Comparison of ENCODE assay signal across 9 mouse cellular contexts in genomic region chr6:127920652-127921051, GRCm38 (mm10). TPM values are rescaled to one million over a fixed set of nuclear protein-coding genes. Genes with fewer than 3 reads are reported as not detected.
DNase-seq lines count a peak whose midpoint lies in the region; ATAC-seq lines count a peak whose summit lies in the region.
"Had no signal": no experiment of that assay in that cellular context is flagged by ENCODE, and none has a peak within 500 bp of the region (broad histone marks: within the 10 kb centered on the region; RNA-seq: fewer than 3 reads in every experiment).

No protein-coding gene starts in this region.

- peaks cover 4% of the 10 kb centered on the region; the same call in 1 of the 2 replicates for H3K9me3 ChIP-seq in forebrain, embryonic 16.5 days (ENCODE audit: control insufficient read depth, low read length)
- H3K9me3 ChIP-seq in hindbrain, embryonic 13.5 days: no peaks in the 10 kb centered on the region

- ATAC-seq in forebrain, embryonic 16.5 days: peak; percentile 47; the same call in 1 of the 2 replicates
- peak; percentile 63 for ATAC-seq in hindbrain, embryonic 13.5 days (ENCODE audit: low FRiP score)
- no peak for ATAC-seq in monocyte, adult 5-6 weeks (replicated peaks; ENCODE audit: insufficient number of reproducible peaks, low FRiP score, low TSS enrichment, poor library complexity, severe bottlenecking)

- H3K4me1 ChIP-seq in forebrain, embryonic 16.5 days (replicated peaks; ENCODE audit: control insufficient read depth, insufficient read depth, low read length): peaks cover 5% of the 10 kb centered on the region
- peaks cover 21% of the 10 kb centered on the region for H3K4me1 ChIP-seq in hindbrain, embryonic 13.5 days (replicated peaks)

- H3K9ac ChIP-seq in forebrain, embryonic 16.5 days (replicated peaks; ENCODE audit: low read depth, low read length): no peak overlapping the region
- 0 out of 2 replicates have a peak overlapping the region, but pooled peaks have one; percentile 25 for H3K9ac ChIP-seq in hindbrain, embryonic 13.5 days

- DNase-seq in WW6 (ENCODE audit: low read depth, low spot score): peak; percentile 42
- DNase-seq in cerebellum, adult 11-12 months: peak; percentile 40
- peak; percentile 64 for DNase-seq in layer of hippocampus, adult 9-11 months
- DNase-seq in lung, postnatal 25 days (ENCODE audit: low spot score): peak; percentile 86
- peak; percentile 63 for DNase-seq in right cerebral cortex, postnatal 36 days (ENCODE audit: low spot score in 2 of 2)

- no peaks in the 10 kb centered on the region for H3K27me3 ChIP-seq in forebrain, embryonic 16.5 days (replicated peaks; ENCODE audit: control insufficient read depth, insufficient read depth, low read length)
- no peaks in the 10 kb centered on the region for H3K27me3 ChIP-seq in hindbrain, embryonic 13.5 days

- no peak overlapping the region for H3K27ac ChIP-seq in forebrain, embryonic 16.5 days (ENCODE audit: low read length)
- no peak overlapping the region for H3K27ac ChIP-seq in hindbrain, embryonic 13.5 days

- H3K4me2 ChIP-seq in forebrain, embryonic 16.5 days (ENCODE audit: low read length): no peak overlapping the region
- H3K4me2 ChIP-seq in hindbrain, embryonic 13.5 days: no peak overlapping the region

- H3K4me3 ChIP-seq in forebrain, embryonic 16.5 days (replicated peaks; ENCODE audit: low read length): no peak overlapping the region
- H3K4me3 ChIP-seq in hindbrain, embryonic 13.5 days: no peak overlapping the region

- peaks cover 8% of the 10 kb centered on the region; the same call in 1 of the 2 replicates for H3K36me3 ChIP-seq in forebrain, embryonic 16.5 days (ENCODE audit: control insufficient read depth, insufficient read depth)
- H3K36me3 ChIP-seq in hindbrain, embryonic 13.5 days: peaks cover 10% of the 10 kb centered on the region

- WGBS in forebrain, embryonic 16.5 days: 5% methylated on average over 8 of the region's 8 CpGs
- 5% methylated on average over 8 of the region's 8 CpGs for WGBS in hindbrain, embryonic 13.5 days

RNA-seq across cellular contexts. Expression of gene Tspan11, which starts 33.3 kb away (rescaled TPM):
- 9.6 and 12.5 TPM in 2 replicates for polyA plus RNA-seq in forebrain, embryonic 16.5 days (2015; fragmentation: Nextera tagmentation; extraction: Ambion mirVana)
- polyA plus RNA-seq in hindbrain, embryonic 13.5 days (2015; fragmentation: Nextera tagmentation; extraction: Ambion mirVana): 8.6 and 8.7 TPM in 2 replicates
- total RNA-seq in monocyte, adult 5-6 weeks (2017): not detected in 3 replicates
- total RNA-seq: neutrophil, adult 5-6 weeks had no signal
